Mouse (Mus musculus) liver, postnatal 0 days (tissue): ENCODE data around the gene Fnbp4.

Experiments
- CTCF ChIP-seq: sonication (generic); IDR thresholded peaks from 2 replicates; pipeline ENCODE4 v1.5.1; 2016; ENCODE audit warnings: antibody characterized with exemption, low read depth
- EP300 ChIP-seq: IDR thresholded peaks from 2 replicates; pipeline ENCODE4 v1.6.1; 2016; ENCODE audit warnings: antibody characterized with exemption, low read depth, mild to moderate bottlenecking

GRCm38 (mm10) chr2:90820894-90821293, 75.7 kb downstream of the Fnbp4 start:
- TF ChIP-seq CTCF: no peak
- TF ChIP-seq EP300: no peak
